Mouse (Mus musculus): ENCODE measurements around the gene Gm42906.

DNA sequence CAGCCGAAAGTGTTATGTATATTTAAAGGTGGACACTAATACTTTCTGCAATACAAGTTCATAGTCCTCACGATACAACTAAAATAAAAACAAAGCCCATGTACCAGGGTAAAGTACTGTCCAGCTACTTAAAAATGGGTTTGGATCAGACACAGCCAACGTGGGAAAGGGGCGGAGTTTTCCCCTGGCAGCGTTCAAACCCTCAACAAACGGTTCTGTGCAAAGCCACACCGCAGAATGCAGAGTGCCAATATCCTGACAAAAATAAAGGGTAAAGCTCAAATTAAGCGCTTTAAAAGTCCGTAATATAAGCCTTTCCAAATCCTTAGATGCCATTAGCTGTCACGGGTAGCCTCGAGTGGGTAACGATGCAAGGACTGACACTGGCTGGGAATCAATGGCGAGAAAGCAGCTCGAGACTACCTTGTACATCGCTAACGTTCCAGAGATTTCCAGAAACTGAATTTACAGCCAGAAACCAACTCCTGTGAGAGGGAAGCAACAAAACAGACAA is 60.0 kb downstream of the Gm42906 start:
- TF ChIP-seq CTCF (IDR thresholded peaks at IDR 0.05; ENCODE audit: borderline replicate concordance, extremely low read depth, insufficient read depth, insufficient read length) (no peak), POLR2A (IDR thresholded peaks at IDR 0.05; ENCODE audit: borderline replicate concordance, extremely low read depth, insufficient read depth, insufficient read length, poor library complexity, severe bottlenecking) (no peak)

Data from brain, embryonic 14.5 days (tissue).